Mouse (Mus musculus): ENCODE measurements around the gene Gsdme. TPM values are rescaled to one million over a fixed set of nuclear protein-coding genes. Genes with fewer than 3 reads are reported as not detected.

Gene Gsdme
- polyA plus RNA-seq (2021; fragmentation: Nextera tagmentation): 33.6 and 43.5 TPM in 2 replicates
- long read RNA-seq, experiment 1, full-length matches to known transcripts: 65 of 130 reads
- long read RNA-seq, experiment 1, partial matches to known transcripts: 26 of 130 reads
- long read RNA-seq, experiment 1, other reads (novel, unspliced or antisense): 39 of 130 reads
- long read RNA-seq, experiment 2, transcript Gsdme-205 (10 exons, 2,133 nt): major isoform, 14 of 122 reads
- long read RNA-seq, experiment 2, partial matches to known transcripts: 13 of 122 reads
- long read RNA-seq, experiment 2, other reads (novel, unspliced or antisense): 94 of 122 reads

GRCm38 (mm10) chr6:50263670-50264069 lies at the start of gene Gsdme:
Gene Gsdme (minus strand): TSS chr6:50263862.

Other genes with a start within 250 kb of the Gsdme start
- gene Mpp6, start 153.6 kb downstream of the Gsdme start, polyA plus RNA-seq (2021; fragmentation: Nextera tagmentation): 14.5 and 26.0 TPM in 2 replicates
- 7.1 and 8.1 TPM in 2 replicates for gene Osbpl3, start 192.3 kb upstream of the Gsdme start, polyA plus RNA-seq (2021; fragmentation: Nextera tagmentation)